30 mouse cellular contexts compared by ENCODE assay signal in the genomic region with DNA sequence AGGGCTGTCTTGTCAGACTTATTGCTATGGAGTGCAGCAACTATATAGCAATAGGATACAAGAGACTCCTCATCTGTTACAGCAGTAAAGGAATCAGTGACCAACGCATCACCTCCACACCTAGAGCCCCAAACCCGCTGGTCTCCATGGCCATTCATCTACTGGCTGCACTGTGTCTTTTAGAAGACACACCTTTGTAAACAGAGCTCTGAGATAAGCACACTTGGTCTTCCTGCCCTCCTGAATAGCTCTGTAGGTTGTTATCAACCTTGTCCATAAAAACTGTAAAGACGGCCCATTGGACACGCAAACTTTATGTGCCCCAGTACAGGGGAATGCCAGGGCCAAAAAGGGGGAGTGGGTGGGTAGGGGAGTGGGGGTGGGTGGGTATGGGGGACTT. TPM values are rescaled to one million over a fixed set of nuclear protein-coding genes. Genes with fewer than 3 reads are reported as not detected.
DNase-seq lines count a peak whose midpoint lies in the region; ATAC-seq and TF ChIP-seq lines count a peak whose summit lies in the region.
"Had no signal": no experiment of that assay in that cellular context is flagged by ENCODE, and none has a peak within 500 bp of the region (broad histone marks: within the 10 kb centered on the region; RNA-seq: fewer than 3 reads in every experiment).

No protein-coding gene starts in this region.

- no peak overlapping the region for H3K27ac ChIP-seq in intestine, embryonic 15.5 days
- no peak overlapping the region for H3K27ac ChIP-seq in intestine, postnatal 0 days (ENCODE audit: low read depth, low read length)
- H3K27ac ChIP-seq in liver, embryonic 14.5 days, result peak overlapping the region; percentile 76
- H3K27ac ChIP-seq: embryonic facial prominence, embryonic 10.5 days; embryonic facial prominence, embryonic 15.5 days; forebrain, embryonic 10.5 days; forebrain, embryonic 15.5 days; heart, embryonic 15.5 days; hindbrain, embryonic 14.5 days; limb, embryonic 10.5 days; limb, embryonic 15.5 days; lung, embryonic 15.5 days; midbrain, embryonic 13.5 days had no signal

- TF ChIP-seq CTCF in intestine, postnatal 0 days (IDR thresholded peaks at IDR 0.05; ENCODE audit: low read depth), result no peak
- no peak for TF ChIP-seq CTCF in liver, embryonic 14.5 days (IDR thresholded peaks at IDR 0.05; ENCODE audit: low read depth)

- H3K9ac ChIP-seq in intestine, embryonic 15.5 days, result no peak overlapping the region
- H3K9ac ChIP-seq in intestine, postnatal 0 days (ENCODE audit: low read depth, low read length), result no peak overlapping the region
- peak overlapping the region; percentile 9; the same call in 1 of the 2 replicates for H3K9ac ChIP-seq in liver, embryonic 14.5 days (replicated peaks)
- H3K9ac ChIP-seq: embryonic facial prominence, embryonic 15.5 days; forebrain, embryonic 15.5 days; heart, embryonic 15.5 days; hindbrain, embryonic 14.5 days; limb, embryonic 15.5 days; lung, embryonic 15.5 days; midbrain, embryonic 13.5 days had no signal

- no peaks in the 10 kb centered on the region for H3K27me3 ChIP-seq in intestine, embryonic 15.5 days (replicated peaks)
- no peaks in the 10 kb centered on the region for H3K27me3 ChIP-seq in intestine, postnatal 0 days (replicated peaks; ENCODE audit: control insufficient read depth, insufficient read depth, low read length)
- H3K27me3 ChIP-seq in liver, embryonic 14.5 days (ENCODE audit: control insufficient read depth, insufficient read depth, low read length), result no peaks in the 10 kb centered on the region
- H3K27me3 ChIP-seq: embryonic facial prominence, embryonic 15.5 days; forebrain, embryonic 15.5 days; heart, embryonic 15.5 days; limb, embryonic 15.5 days; lung, embryonic 15.5 days; megakaryocyte, embryonic 14.5 days; midbrain, embryonic 13.5 days; Patski had no signal

- no peaks in the 10 kb centered on the region for H3K9me3 ChIP-seq in intestine, embryonic 15.5 days
- H3K9me3 ChIP-seq in intestine, postnatal 0 days (ENCODE audit: control insufficient read depth), result no peaks in the 10 kb centered on the region
- no peaks in the 10 kb centered on the region for H3K9me3 ChIP-seq in liver, embryonic 14.5 days (ENCODE audit: control insufficient read depth, low read length)
- H3K9me3 ChIP-seq: embryonic facial prominence, embryonic 10.5 days; embryonic facial prominence, embryonic 15.5 days; forebrain, embryonic 10.5 days; forebrain, embryonic 15.5 days; heart, embryonic 15.5 days; limb, embryonic 10.5 days; limb, embryonic 15.5 days; lung, embryonic 15.5 days; megakaryocyte, embryonic 14.5 days; midbrain, embryonic 13.5 days had no signal

- no peak overlapping the region for H3K4me3 ChIP-seq in intestine, embryonic 15.5 days (replicated peaks)
- no peak overlapping the region for H3K4me3 ChIP-seq in intestine, postnatal 0 days (ENCODE audit: low read depth, low read length)
- no peak overlapping the region for H3K4me3 ChIP-seq in liver, embryonic 14.5 days (ENCODE audit: insufficient read depth in 1 of 2, low read depth in 2 of 2, low read length in 2 of 2)
- H3K4me3 ChIP-seq: embryonic facial prominence, embryonic 10.5 days; embryonic facial prominence, embryonic 15.5 days; forebrain, embryonic 10.5 days; forebrain, embryonic 15.5 days; heart, embryonic 15.5 days; limb, embryonic 10.5 days; limb, embryonic 15.5 days; lung, embryonic 15.5 days; megakaryocyte, embryonic 14.5 days; midbrain, embryonic 13.5 days had no signal

- ATAC-seq in intestine, embryonic 15.5 days, result peak; percentile 71
- ATAC-seq in intestine, postnatal 0 days, result no peak; the same call in 1 of the 2 replicates
- peak; percentile 91 for ATAC-seq in liver, embryonic 14.5 days (ENCODE audit: insufficient read depth)
- peak; percentile 70; the same call in 1 of the 2 replicates for ATAC-seq in megakaryocyte-erythroid progenitor cell, adult 5-6 weeks (replicated peaks; ENCODE audit: low FRiP score, low TSS enrichment, poor library complexity, severe bottlenecking)
- ATAC-seq: forebrain, embryonic 15.5 days; midbrain, embryonic 13.5 days; Patski had no signal

- no peaks in the 10 kb centered on the region for H3K36me3 ChIP-seq in intestine, embryonic 15.5 days
- H3K36me3 ChIP-seq in intestine, postnatal 0 days (ENCODE audit: control insufficient read depth, insufficient read depth), result 0 out of 2 replicates have a peak, but pooled peaks cover 6% of the 10 kb centered on the region
- H3K36me3 ChIP-seq in liver, embryonic 14.5 days (replicated peaks; ENCODE audit: control insufficient read depth, insufficient read depth, low read depth), result peaks cover 60% of the 10 kb centered on the region

- H3K4me1 ChIP-seq in intestine, embryonic 15.5 days (replicated peaks), result no peaks in the 10 kb centered on the region
- H3K4me1 ChIP-seq in intestine, postnatal 0 days (replicated peaks; ENCODE audit: control insufficient read depth, insufficient read depth, low read length), result no peaks in the 10 kb centered on the region
- peaks cover 13 to 20% of the 10 kb centered on the region in 2 experiments for H3K4me1 ChIP-seq in liver, embryonic 14.5 days (replicated peaks; ENCODE audit: control insufficient read depth in 2 of 2, insufficient read depth in 2 of 2, low read length in 1 of 2)
- H3K4me1 ChIP-seq: embryonic facial prominence, embryonic 10.5 days; embryonic facial prominence, embryonic 15.5 days; forebrain, embryonic 10.5 days; forebrain, embryonic 15.5 days; heart, embryonic 15.5 days; limb, embryonic 10.5 days; limb, embryonic 15.5 days; lung, embryonic 15.5 days; midbrain, embryonic 13.5 days had no signal

- TF ChIP-seq EP300 in liver, embryonic 14.5 days (IDR thresholded peaks at IDR 0.05; ENCODE audit: low read depth), result peak; percentile 84

- intact Hi-C loops in left cerebral cortex, postnatal 4 days (cut with DNase I), result no loop called here

- DNase-seq in large intestine, adult 2 months (ENCODE audit: low read depth, low spot score), result peak; percentile 16
- peak in 2 of 3 experiments; percentile 49 for DNase-seq in liver, embryonic 14.5 days (ENCODE audit: low read depth in 3 of 3, low spot score in 3 of 3)
- DNase-seq in embryo, embryonic 11 days, result no peak
- no peak for DNase-seq in left cerebral cortex, postnatal 4 days
- DNase-seq in gastrocnemius, postnatal 4 days (ENCODE audit: low spot score in 2 of 2), result no peak
- DNase-seq: adrenal gland, postnatal 25 days; cerebellum, adult 18-20 months; cerebellum, postnatal 10 days; heart, postnatal 4 days; kidney, adult 2 months; kidney, postnatal 36 days; lung, postnatal 36 days had no signal

- WGBS in intestine, embryonic 15.5 days, result 57% methylated on average over 4 of the region's 4 CpGs
- 57% methylated on average over 4 of the region's 4 CpGs for WGBS in intestine, postnatal 0 days
- WGBS in large intestine, adult 2 months, result 30% methylated on average over 4 of the region's 4 CpGs
- 14% methylated on average over 4 of the region's 4 CpGs for WGBS in liver, embryonic 14.5 days (ENCODE audit: insufficient replicate concordance)

- H3K4me2 ChIP-seq in intestine, embryonic 15.5 days (replicated peaks), result no peak overlapping the region
- H3K4me2 ChIP-seq in intestine, postnatal 0 days (replicated peaks; ENCODE audit: low read depth), result no peak overlapping the region
- H3K4me2 ChIP-seq in liver, embryonic 14.5 days (ENCODE audit: low read depth), result peak overlapping the region; percentile 42
- H3K4me2 ChIP-seq: embryonic facial prominence, embryonic 15.5 days; forebrain, embryonic 15.5 days; heart, embryonic 15.5 days; hindbrain, embryonic 14.5 days; limb, embryonic 15.5 days; lung, embryonic 15.5 days; midbrain, embryonic 13.5 days had no signal

RNA-seq across cellular contexts. Expression of gene Alkal2, which starts 12.9 kb away (rescaled TPM):
- polyA plus RNA-seq in intestine, embryonic 15.5 days (2015; fragmentation: Nextera tagmentation; extraction: Ambion mirVana), result 0.87 and 1.2 TPM in 2 replicates
- polyA plus RNA-seq in intestine, postnatal 0 days (2015; fragmentation: Nextera tagmentation; extraction: Ambion mirVana), result 0.47 and 1.5 TPM in 2 replicates
- polyA plus RNA-seq in large intestine, adult 2 months (2012; rRNA removed), result 0.07 TPM in 1 of 2 replicates, not detected in the other
- not detected in 2 replicates for polyA plus RNA-seq in liver, embryonic 14.5 days (2012; rRNA removed)
- not detected in 2 replicates for polyA plus RNA-seq in liver, embryonic 14.5 days (2014; fragmentation: Nextera tagmentation; extraction: Ambion mirVana)
- total RNA-seq in megakaryocyte-erythroid progenitor cell, adult 5-6 weeks (2014; fragmentation: Nextera tagmentation), result not detected in 2 replicates
- not detected in 2 replicates for total RNA-seq in megakaryocyte-erythroid progenitor cell, adult 5-6 weeks (2017)
- total RNA-seq in left cerebral cortex, postnatal 4 days (2021), result 1 to 10 TPM; 1.9 to 2.0 TPM
- total RNA-seq in gastrocnemius, postnatal 4 days (2021), result under 1 TPM; 0.54 to 0.93 TPM
- total RNA-seq: adrenal gland, postnatal 25 days; common myeloid progenitor, adult 5-6 weeks; heart, postnatal 4 days; MEL; monocyte, adult 5-6 weeks had no signal
- polyA plus RNA-seq: Patski had no signal

RNA-seq across cellular contexts. Expression of gene Acp1, which starts 14.3 kb away (rescaled TPM):
- polyA plus RNA-seq in intestine, embryonic 15.5 days (2015; fragmentation: Nextera tagmentation; extraction: Ambion mirVana), result 178 and 179 TPM in 2 replicates
- 94.1 and 108 TPM in 2 replicates for polyA plus RNA-seq in intestine, postnatal 0 days (2015; fragmentation: Nextera tagmentation; extraction: Ambion mirVana)
- 9.8 and 10.8 TPM in 2 replicates for polyA plus RNA-seq in large intestine, adult 2 months (2012; rRNA removed)
- polyA plus RNA-seq in liver, embryonic 14.5 days (2012; rRNA removed), result 21.0 and 43.2 TPM in 2 replicates
- 349 and 368 TPM in 2 replicates for polyA plus RNA-seq in liver, embryonic 14.5 days (2014; fragmentation: Nextera tagmentation; extraction: Ambion mirVana)
- 85.7 and 114 TPM in 2 replicates for total RNA-seq in megakaryocyte-erythroid progenitor cell, adult 5-6 weeks (2014; fragmentation: Nextera tagmentation)
- 124 and 143 TPM in 2 replicates for total RNA-seq in megakaryocyte-erythroid progenitor cell, adult 5-6 weeks (2017)
- 10 to 100 TPM; 50.6 to 52.4 TPM for total RNA-seq in left cerebral cortex, postnatal 4 days (2021)
- total RNA-seq in gastrocnemius, postnatal 4 days (2021), result 10 to 100 TPM; 48.2 to 51.2 TPM

RNA-seq across cellular contexts. Expression of gene Sh3yl1, which starts 14.4 kb away (rescaled TPM):
- polyA plus RNA-seq in intestine, embryonic 15.5 days (2015; fragmentation: Nextera tagmentation; extraction: Ambion mirVana), result 22.9 and 25.3 TPM in 2 replicates
- polyA plus RNA-seq in intestine, postnatal 0 days (2015; fragmentation: Nextera tagmentation; extraction: Ambion mirVana), result 33.3 and 34.2 TPM in 2 replicates
- 5.1 and 6.0 TPM in 2 replicates for polyA plus RNA-seq in large intestine, adult 2 months (2012; rRNA removed)
- polyA plus RNA-seq in liver, embryonic 14.5 days (2012; rRNA removed), result 11.0 and 19.4 TPM in 2 replicates
- polyA plus RNA-seq in liver, embryonic 14.5 days (2014; fragmentation: Nextera tagmentation; extraction: Ambion mirVana), result 31.3 and 37.4 TPM in 2 replicates
- total RNA-seq in megakaryocyte-erythroid progenitor cell, adult 5-6 weeks (2014; fragmentation: Nextera tagmentation), result 1.2 and 6.5 TPM in 2 replicates
- 1.1 and 1.3 TPM in 2 replicates for total RNA-seq in megakaryocyte-erythroid progenitor cell, adult 5-6 weeks (2017)
- 10 to 100 TPM; 37.5 to 42.5 TPM for total RNA-seq in left cerebral cortex, postnatal 4 days (2021)
- total RNA-seq in gastrocnemius, postnatal 4 days (2021), result 1 to 10 TPM; 2.7 TPM

Comparison
In these comparisons a context has a peak if more than half of its experiments do, and no peak if none do; other contexts are left out.
1. DNase-seq: peak in large intestine, adult 2 months (single experiment) and liver, embryonic 14.5 days (2 of 3); none in embryo, embryonic 11 days (single experiment), left cerebral cortex, postnatal 4 days (single experiment) and gastrocnemius, postnatal 4 days (0 of 2).